Mouse (Mus musculus) brain, embryonic 14.5 days (tissue): ENCODE results near the gene Chst8.

Experiments
- CTCF ChIP-seq: fragments of 200-500 bp; IDR thresholded peaks from 2 replicates; pipeline ENCODE4 v1.5.1; 2012; ENCODE audit warnings: inconsistent platforms, mild to moderate bottlenecking, moderate library complexity, borderline replicate concordance; ENCODE audit not compliant: insufficient read depth, insufficient read length; ENCODE audit errors: extremely low read depth
- POLR2A ChIP-seq: fragments of 200-500 bp; IDR thresholded peaks from 2 replicates; pipeline ENCODE4 v1.6.1; 2012; ENCODE audit warnings: mild to moderate bottlenecking, inconsistent platforms, borderline replicate concordance; ENCODE audit not compliant: poor library complexity, insufficient read depth, insufficient read length, severe bottlenecking; ENCODE audit errors: extremely low read depth

DNA sequence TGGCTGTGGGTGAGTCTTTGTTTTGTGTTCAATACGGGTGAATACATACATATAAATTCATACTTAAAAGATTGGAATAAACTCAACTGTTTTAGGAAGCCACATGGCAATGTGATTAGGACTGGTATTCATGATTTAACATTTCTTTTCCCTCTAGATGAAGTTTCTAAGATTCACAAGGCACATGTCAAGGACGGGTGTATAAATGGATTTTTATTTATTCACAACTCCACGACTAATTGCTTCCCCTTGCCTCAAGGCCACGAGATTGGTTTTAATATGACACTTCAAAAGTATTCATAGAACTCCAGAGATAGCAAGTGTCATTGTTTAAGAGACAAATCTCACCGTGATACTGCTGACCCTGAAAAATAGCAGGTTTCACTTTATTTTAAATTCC, 155.9 kb downstream of the Chst8 start, which contains the start of gene Kctd15:
- TF ChIP-seq CTCF = no peak
- TF ChIP-seq POLR2A = no peak
